Mouse (Mus musculus): ENCODE measurements around the gene Nfib. TPM values are rescaled to one million over a fixed set of nuclear protein-coding genes. Genes with fewer than 3 reads are reported as not detected.

Nfib gene
- total and polyA plus RNA-seq, 3 experiments: 0.04 to 0.11 (median 0.09) TPM

- H3K9me3 ChIP-seq (replicated peaks; ENCODE audit: low read length): no peaks in the 10 kb centered on the region
- TF ChIP-seq ZNF384 (IDR thresholded peaks at IDR 0.05; ENCODE audit: low read depth, low read length): no peak
- no peak for TF ChIP-seq IRF4 (IDR thresholded peaks at IDR 0.05; ENCODE audit: low read depth, low read length)
- TF ChIP-seq TCF12 (IDR thresholded peaks at IDR 0.05; ENCODE audit: low read depth, low read length): no peak
- no peak for TF ChIP-seq KAT2A (IDR thresholded peaks at IDR 0.05; ENCODE audit: insufficient replicate concordance, low read length)
- no peak for TF ChIP-seq CTCF (conservative IDR thresholded peaks at IDR 0.05 in 1 of 2, IDR thresholded peaks at IDR 0.05 in 1 of 2; ENCODE audit: low read depth in 2 of 2, low read length in 2 of 2)
- TF ChIP-seq ETS1 (conservative IDR thresholded peaks at IDR 0.05; ENCODE audit: low read depth, low read length): no peak
- no peak for TF ChIP-seq BHLHE40 (IDR thresholded peaks at IDR 0.05; ENCODE audit: low read depth, low read length)
- no peak for TF ChIP-seq PAX5 (IDR thresholded peaks at IDR 0.05; ENCODE audit: low read length)
- TF ChIP-seq MAX (IDR thresholded peaks at IDR 0.05; ENCODE audit: low read length): no peak
- TF ChIP-seq MXI1 (IDR thresholded peaks at IDR 0.05; ENCODE audit: low read depth, low read length): no peak
- no peak for TF ChIP-seq MYC (IDR thresholded peaks at IDR 0.05; ENCODE audit: low read depth, low read length)
- TF ChIP-seq NRF1 (IDR thresholded peaks at IDR 0.05; ENCODE audit: low read depth, low read length): no peak
- TF ChIP-seq RAD21 (IDR thresholded peaks at IDR 0.05; ENCODE audit: low read depth, low read length): no peak
- no peak for TF ChIP-seq MAFK (IDR thresholded peaks at IDR 0.05; ENCODE audit: insufficient replicate concordance, low read length)
- TF ChIP-seq JUN (IDR thresholded peaks at IDR 0.05; ENCODE audit: insufficient read depth, low read depth, low read length): no peak
- TF ChIP-seq ZC3H11A (IDR thresholded peaks at IDR 0.05; ENCODE audit: low read depth, low read length): no peak
- dilution Hi-C loops (cut with MboI; ENCODE audit: extremely low pct_ligation_motif_present, extremely low pct_unique_long_range_greater_than_20kb, low sequenced_read_pairs) (no loop called here), in situ Hi-C loops (cut with MboI; ENCODE audit: low pct_ligation_motif_present, low pct_unique_long_range_greater_than_20kb, low sequenced_read_pairs) (loop anchor here (25.0 kb wide), 1 partner anchor 969 kb away; no protein-coding TSS in a partner anchor)
- no peak overlapping the region for H3K4me3 ChIP-seq (replicated peaks in 1 of 3; ENCODE audit: low read depth in 2 of 3, low read length in 2 of 3, poor library complexity in 1 of 3)
- no peaks in the 10 kb centered on the region for H3K79me2 ChIP-seq (replicated peaks; ENCODE audit: control insufficient read depth, extremely low read depth, insufficient read depth, poor library complexity, severe bottlenecking)
- H3K4me2 ChIP-seq (ENCODE audit: insufficient read depth, low read depth, poor library complexity, severe bottlenecking): no peak overlapping the region
- no peaks in the 10 kb centered on the region for H3K36me3 ChIP-seq (replicated peaks in 1 of 2; ENCODE audit: control insufficient read depth in 1 of 2, insufficient read depth in 1 of 2, low read length in 1 of 2)
- no peak overlapping the region for H3K27ac ChIP-seq (ENCODE audit: insufficient read depth, low read depth)
- H3K9ac ChIP-seq (ENCODE audit: insufficient read depth, low read depth): no peak overlapping the region
- no peak for DNase-seq (ENCODE audit: extremely low read depth)
- H3K27me3 ChIP-seq (replicated peaks): no peaks in the 10 kb centered on the region
- H3K4me1 ChIP-seq (ENCODE audit: control insufficient read depth in 1 of 2, insufficient read depth in 2 of 2): no peaks in the 10 kb centered on the region
Observed at GRCm38 (mm10) chr4:82530875-82531353, 174.6 kb downstream of the Nfib start.

- H3K27ac ChIP-seq (ENCODE audit: insufficient read depth, low read depth): no peak overlapping the region
- TF ChIP-seq TCF12 (IDR thresholded peaks at IDR 0.05; ENCODE audit: low read depth, low read length) (no peak), RAD21 (IDR thresholded peaks at IDR 0.05; ENCODE audit: low read depth, low read length) (no peak), NELFE (IDR thresholded peaks at IDR 0.05; ENCODE audit: low read depth, low read length) (no peak)
- no peaks in the 10 kb centered on the region for H3K4me1 ChIP-seq (ENCODE audit: control insufficient read depth in 1 of 2, insufficient read depth in 2 of 2)
- H3K79me2 ChIP-seq (replicated peaks; ENCODE audit: control insufficient read depth, extremely low read depth, insufficient read depth, poor library complexity, severe bottlenecking): no peaks in the 10 kb centered on the region
- no peaks in the 10 kb centered on the region for H3K36me3 ChIP-seq (replicated peaks in 1 of 2; ENCODE audit: control insufficient read depth in 1 of 2, insufficient read depth in 1 of 2, low read length in 1 of 2)
- no peak overlapping the region for H3K4me2 ChIP-seq (ENCODE audit: insufficient read depth, low read depth, poor library complexity, severe bottlenecking)
- H3K9ac ChIP-seq (ENCODE audit: insufficient read depth, low read depth): no peak overlapping the region
- dilution Hi-C loops (cut with MboI; ENCODE audit: extremely low pct_ligation_motif_present, extremely low pct_unique_long_range_greater_than_20kb, low sequenced_read_pairs): no loop called here
- no peaks in the 10 kb centered on the region for H3K9me3 ChIP-seq (replicated peaks; ENCODE audit: low read length)
- DNase-seq (ENCODE audit: extremely low read depth): no peak
- no peaks in the 10 kb centered on the region for H3K27me3 ChIP-seq (replicated peaks)
- in situ Hi-C loops (cut with MboI; ENCODE audit: low pct_ligation_motif_present, low pct_unique_long_range_greater_than_20kb, low sequenced_read_pairs): loop anchor here (25.0 kb wide), 1 partner anchor 967 kb away; no protein-coding TSS in a partner anchor
- H3K4me3 ChIP-seq (replicated peaks in 1 of 3; ENCODE audit: low read depth in 2 of 3, low read length in 2 of 3, poor library complexity in 1 of 3): no peak overlapping the region
Observed at GRCm38 (mm10) chr4:82528978-82529377, 176.6 kb downstream of the Nfib start.

Measured in CH12.LX (cell line).